Mouse (Mus musculus) ES-Bruce4 (cell line): ENCODE data around the gene Fbxo28. TPM values are rescaled to one million over a fixed set of nuclear protein-coding genes. Genes with fewer than 3 reads are reported as not detected.
A peak's percentile ranks its signal among the peaks of the same experiment; 100 is the strongest.

Source experiments
- H3K27ac ChIP-seq: 2 replicates; pipeline ENCODE4 v1.5.1; 2012; ENCODE audit warnings: low read length, inconsistent platforms; ENCODE audit not compliant: insufficient read depth
- H3K27me3 ChIP-seq: 2 replicates; pipeline ENCODE4 v1.6.1; 2012; ENCODE audit warnings: mild to moderate bottlenecking, low read length, inconsistent platforms; ENCODE audit not compliant: control insufficient read depth, poor library complexity, insufficient read depth, severe bottlenecking
- H3K36me3 ChIP-seq: 2 replicates; pipeline ENCODE4 v1.6.1; 2012; ENCODE audit warnings: inconsistent platforms, mild to moderate bottlenecking, low read length, moderate library complexity; ENCODE audit not compliant: control insufficient read depth, poor library complexity, insufficient read depth, severe bottlenecking
- H3K4me1 ChIP-seq: one replicate; pipeline ENCODE4 v1.8.1; 2011; ENCODE audit warnings: low read length; ENCODE audit not compliant: control insufficient read depth, insufficient read depth
- H3K4me3 ChIP-seq: 2 replicates; pipeline ENCODE4 v1.5.1; 2011; ENCODE audit warnings: low read depth, mild to moderate bottlenecking, low read length
- H3K9ac ChIP-seq: 2 replicates; pipeline ENCODE4 v1.6.1; 2012; ENCODE audit warnings: low read depth, mild to moderate bottlenecking, inconsistent platforms; ENCODE audit not compliant: poor library complexity, severe bottlenecking
- H3K9me3 ChIP-seq: replicated peaks from 2 replicates; pipeline ENCODE4 v1.6.1; 2012; ENCODE audit warnings: mild to moderate bottlenecking, low read length, inconsistent platforms; ENCODE audit not compliant: control insufficient read depth, poor library complexity, insufficient read depth, severe bottlenecking
- CTCF ChIP-seq: IDR thresholded peaks from one replicate; pipeline ENCODE4 v1.8.1; 2011; ENCODE audit warnings: low read depth, low read length
- EP300 ChIP-seq: IDR thresholded peaks from 2 replicates; pipeline ENCODE4 v1.6.1; 2011; ENCODE audit warnings: low read depth, low read length; ENCODE audit not compliant: insufficient read depth
- POLR2A ChIP-seq: IDR thresholded peaks from one replicate; pipeline ENCODE4 v1.8.1; 2011; ENCODE audit warnings: low read length; ENCODE audit not compliant: insufficient read depth
- polyA plus RNA-seq: library from polyadenylated mRNA; stranded (reverse); fragments of >200 nt; gene quantifications from 2 replicates; pipeline ENCODE4 v1.2.4, GENCODE M21; 2011; ENCODE audit warnings: low read depth; ENCODE audit not compliant: missing spikeins, insufficient read depth, insufficient read length

Gene Fbxo28
- polyA plus RNA-seq, 1 experiment: 32.9 TPM

DNA sequence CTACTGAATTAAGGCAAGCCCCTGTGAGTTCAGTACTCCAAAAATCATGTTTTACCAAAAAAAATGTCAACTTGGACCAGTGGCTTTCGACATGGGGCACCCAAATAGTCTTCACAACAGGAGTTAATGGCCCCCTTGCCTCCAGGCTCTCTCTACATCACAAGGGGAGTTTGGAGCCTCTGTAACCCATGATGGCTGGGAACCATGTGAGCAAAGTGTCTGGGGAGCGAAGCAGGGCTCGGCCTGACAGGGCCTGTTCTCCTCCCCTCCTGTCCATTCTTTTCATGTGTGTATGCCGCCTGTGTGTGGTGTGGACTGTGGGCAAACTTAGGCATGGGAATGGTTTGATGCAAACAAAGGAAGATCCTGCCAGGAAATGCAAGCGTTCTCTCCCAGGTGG lies 27.2 kb downstream of the Fbxo28 start:
- H3K4me3 ChIP-seq: no peak overlapping the region
- H3K27me3 ChIP-seq: no peaks in the 10 kb centered on the region
- no peak for TF ChIP-seq CTCF
- TF ChIP-seq POLR2A: no peak
- no peak for TF ChIP-seq EP300
- H3K36me3 ChIP-seq: peaks cover 18% of the 10 kb centered on the region
- no peak overlapping the region for H3K27ac ChIP-seq
- 0 out of 2 replicates have a peak, but pooled peaks cover 2% of the 10 kb centered on the region for H3K9me3 ChIP-seq
- no peak overlapping the region for H3K9ac ChIP-seq
- H3K4me1 ChIP-seq: no peaks in the 10 kb centered on the region

DNA sequence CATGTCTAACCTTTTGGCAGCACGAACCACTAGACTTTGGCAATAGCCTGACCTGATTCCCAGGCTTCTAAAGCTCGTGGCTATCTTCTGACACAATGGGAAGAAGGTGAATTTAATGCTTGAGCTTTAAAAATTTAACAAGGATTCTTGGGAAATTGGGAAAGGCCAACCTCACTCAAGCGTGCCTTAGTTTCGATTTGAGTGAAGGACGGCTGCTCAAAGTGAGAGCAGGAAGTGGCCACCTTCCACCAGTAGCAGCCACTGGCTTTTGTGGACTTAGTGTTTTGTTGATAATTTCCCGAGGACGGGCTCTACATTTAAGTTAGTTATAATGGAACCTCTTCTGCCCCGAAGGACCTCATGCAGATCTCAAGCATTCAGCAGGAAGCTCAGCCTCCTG lies 28.2 kb downstream of the Fbxo28 start:
- H3K27me3 ChIP-seq: no peaks in the 10 kb centered on the region
- peaks cover 16% of the 10 kb centered on the region for H3K36me3 ChIP-seq
- 0 out of 2 replicates have a peak, but pooled peaks cover 2% of the 10 kb centered on the region for H3K9me3 ChIP-seq
- no peak overlapping the region for H3K4me3 ChIP-seq
- no peak overlapping the region for H3K9ac ChIP-seq
- no peak overlapping the region for H3K27ac ChIP-seq
- TF ChIP-seq POLR2A: no peak
- TF ChIP-seq CTCF: no peak
- no peak for TF ChIP-seq EP300
- H3K4me1 ChIP-seq: no peaks in the 10 kb centered on the region

DNA sequence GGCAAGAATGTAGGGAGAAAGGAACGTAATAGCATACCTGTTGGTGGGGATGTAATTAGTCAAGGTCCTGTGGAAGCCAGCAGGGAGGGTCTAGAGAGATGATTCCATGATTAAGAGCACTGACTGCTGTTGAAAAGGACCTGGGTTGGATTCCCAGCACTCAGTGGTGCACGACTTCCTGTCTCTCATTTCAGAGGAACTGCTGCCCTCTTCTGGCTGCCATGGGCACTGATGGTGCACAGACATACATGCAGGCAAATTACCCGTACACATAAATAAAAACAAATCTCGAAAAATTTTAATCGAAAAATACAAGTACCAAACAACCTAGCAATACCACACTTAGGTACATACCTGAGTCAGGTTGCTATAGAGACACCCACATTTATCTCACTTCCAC lies 30.1 kb downstream of the Fbxo28 start:
- H3K4me1 ChIP-seq: no peaks in the 10 kb centered on the region
- H3K4me3 ChIP-seq: no peak overlapping the region
- 0 out of 2 replicates have a peak, but pooled peaks cover 2% of the 10 kb centered on the region for H3K9me3 ChIP-seq
- H3K27ac ChIP-seq: no peak overlapping the region
- H3K27me3 ChIP-seq: no peaks in the 10 kb centered on the region
- no peak for TF ChIP-seq POLR2A
- peak; percentile 54 for TF ChIP-seq CTCF
- peaks cover 5% of the 10 kb centered on the region for H3K36me3 ChIP-seq
- no peak overlapping the region for H3K9ac ChIP-seq

DNA sequence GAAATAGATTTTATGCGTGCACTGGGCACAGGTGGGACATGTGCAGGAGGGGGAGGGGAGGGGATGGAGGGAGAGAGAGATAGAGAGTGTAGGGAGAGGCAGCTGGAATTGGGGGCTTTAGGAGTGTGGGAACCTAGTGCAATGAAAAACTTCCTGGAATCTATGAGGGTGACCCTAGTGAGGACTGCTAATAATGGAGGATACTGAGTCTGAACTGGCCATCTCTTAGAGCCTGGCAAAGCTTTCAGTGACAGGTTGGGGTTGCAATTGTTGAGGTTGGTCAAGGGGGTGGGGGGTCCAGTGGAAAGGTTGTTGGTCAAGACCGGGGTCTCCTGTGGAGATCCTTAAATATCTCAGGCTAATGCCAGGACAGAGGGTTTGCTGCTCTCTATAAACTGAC lies 31.1 kb downstream of the Fbxo28 start:
- no peaks in the 10 kb centered on the region; the same call in 1 of the 2 replicates for H3K36me3 ChIP-seq
- no peak overlapping the region for H3K27ac ChIP-seq
- H3K27me3 ChIP-seq: no peaks in the 10 kb centered on the region
- H3K4me1 ChIP-seq: no peaks in the 10 kb centered on the region
- TF ChIP-seq POLR2A: no peak
- TF ChIP-seq CTCF: no peak
- no peak for TF ChIP-seq EP300
- H3K9me3 ChIP-seq: 0 out of 2 replicates have a peak, but pooled peaks cover 2% of the 10 kb centered on the region
- no peak overlapping the region for H3K4me3 ChIP-seq
- no peak overlapping the region for H3K9ac ChIP-seq

DNA sequence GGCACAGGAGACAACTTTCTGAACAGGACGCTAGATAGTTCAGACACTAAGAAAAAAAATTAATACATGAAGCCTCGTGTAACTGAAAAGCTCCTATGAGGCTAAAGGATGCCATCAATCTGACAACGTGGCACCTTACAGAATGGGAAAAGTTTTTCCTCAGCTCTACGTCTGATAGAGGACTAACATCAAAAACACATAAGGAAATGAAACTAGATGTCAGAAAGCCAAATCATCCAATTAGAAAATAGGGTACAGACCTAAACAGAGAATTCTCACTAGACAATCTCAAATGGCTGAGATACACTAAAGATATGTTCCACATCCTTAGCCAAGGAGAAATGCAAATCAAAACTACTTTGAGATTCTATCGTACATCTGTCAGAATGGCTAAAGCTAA lies 32.0 kb downstream of the Fbxo28 start:
- no peak overlapping the region for H3K9ac ChIP-seq
- no peak for TF ChIP-seq POLR2A
- no peak for TF ChIP-seq CTCF
- no peak for TF ChIP-seq EP300
- H3K4me3 ChIP-seq: no peak overlapping the region
- H3K36me3 ChIP-seq: no peaks in the 10 kb centered on the region
- no peaks in the 10 kb centered on the region for H3K27me3 ChIP-seq
- no peaks in the 10 kb centered on the region for H3K4me1 ChIP-seq
- H3K27ac ChIP-seq: no peak overlapping the region
- 0 out of 2 replicates have a peak, but pooled peaks cover 2% of the 10 kb centered on the region for H3K9me3 ChIP-seq

DNA sequence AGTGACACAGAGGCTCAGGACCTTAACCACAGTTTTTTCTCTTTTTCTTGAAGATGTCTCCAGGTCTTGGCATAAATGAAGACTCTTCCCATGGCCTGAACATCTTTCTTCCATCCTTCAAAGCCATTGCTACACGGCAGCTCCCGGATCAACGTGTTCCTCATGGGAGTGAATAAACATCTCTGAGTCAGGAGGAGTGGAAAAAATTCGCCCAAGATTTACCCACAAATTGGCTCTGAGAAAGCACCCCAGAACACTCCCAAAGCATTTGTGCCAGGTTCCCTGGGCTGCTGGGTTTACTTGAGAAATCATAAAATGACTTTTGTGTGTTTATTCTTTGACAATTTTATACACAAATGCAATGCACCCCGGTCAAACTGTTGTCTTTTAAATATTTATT lies 38.5 kb downstream of the Fbxo28 start:
- no peaks in the 10 kb centered on the region for H3K9me3 ChIP-seq
- TF ChIP-seq POLR2A (no peak), CTCF (no peak), EP300 (no peak)
- no peak overlapping the region for H3K9ac ChIP-seq
- no peak overlapping the region for H3K27ac ChIP-seq
- no peak overlapping the region for H3K4me3 ChIP-seq
- H3K27me3 ChIP-seq: no peaks in the 10 kb centered on the region
- H3K4me1 ChIP-seq: peaks cover 1% of the 10 kb centered on the region
- H3K36me3 ChIP-seq: no peaks in the 10 kb centered on the region
